Mouse (Mus musculus) heart, embryonic 13.5 days (tissue): ENCODE data around the gene Tmem9b. TPM values are rescaled to one million over a fixed set of nuclear protein-coding genes. Genes with fewer than 3 reads are reported as not detected.

Experiments
- polyA plus RNA-seq: library from polyadenylated mRNA; unstranded; fragments of >200 nt; fragmentation: Nextera tagmentation; extraction: Ambion mirVana; gene quantifications from 2 replicates; pipeline ENCODE4 v1.2.1, GENCODE M21; 2015

Gene Tmem9b
- polyA plus RNA-seq, 1 experiment from 2014 or later: 53.9 TPM

Other genes starting within 250 kb of the Tmem9b start
- not detected in 2 replicates for gene Trim66, start 244.7 kb downstream of the Tmem9b start, polyA plus RNA-seq
- 82.1 and 89.2 TPM in 2 replicates for gene Rpl27a, start 233.7 kb downstream of the Tmem9b start, polyA plus RNA-seq
- 30.2 and 30.6 TPM in 2 replicates for gene St5, start 49.3 kb downstream of the Tmem9b start, polyA plus RNA-seq
- 29.4 and 33.8 TPM in 2 replicates for gene Akip1, start 49.2 kb downstream of the Tmem9b start, polyA plus RNA-seq
- gene BC051019, start 29.0 kb downstream of the Tmem9b start, polyA plus RNA-seq: 0.09 and 0.12 TPM in 2 replicates
- gene Ascl3, start 21.1 kb downstream of the Tmem9b start, polyA plus RNA-seq: not detected in 2 replicates
- gene Nrip3, start 29.1 kb upstream of the Tmem9b start, polyA plus RNA-seq: 0.33 and 0.46 TPM in 2 replicates
- gene Scube2, start 112.8 kb upstream of the Tmem9b start, polyA plus RNA-seq: 7.6 and 8.6 TPM in 2 replicates
- 30.0 and 34.9 TPM in 2 replicates for gene Dennd5a, start 207.6 kb upstream of the Tmem9b start, polyA plus RNA-seq
- 42.6 and 47.7 TPM in 2 replicates for gene Tmem41b, start 234.1 kb upstream of the Tmem9b start, polyA plus RNA-seq